Mouse (Mus musculus) testis, postnatal 10 days (tissue): Measurements from ENCODE around the gene Sf3a2.
"Not testable (repeated sequence)": the region's sequence is repeated elsewhere in the genome, so short reads cannot be mapped to it uniquely, and the experiment has no call there.

Experiments
- DNase-seq: peaks from one replicate; pipeline ENCODE4 v3.0.0; 2021; ENCODE audit warnings: low spot score

The Sf3a2 gene

DNA sequence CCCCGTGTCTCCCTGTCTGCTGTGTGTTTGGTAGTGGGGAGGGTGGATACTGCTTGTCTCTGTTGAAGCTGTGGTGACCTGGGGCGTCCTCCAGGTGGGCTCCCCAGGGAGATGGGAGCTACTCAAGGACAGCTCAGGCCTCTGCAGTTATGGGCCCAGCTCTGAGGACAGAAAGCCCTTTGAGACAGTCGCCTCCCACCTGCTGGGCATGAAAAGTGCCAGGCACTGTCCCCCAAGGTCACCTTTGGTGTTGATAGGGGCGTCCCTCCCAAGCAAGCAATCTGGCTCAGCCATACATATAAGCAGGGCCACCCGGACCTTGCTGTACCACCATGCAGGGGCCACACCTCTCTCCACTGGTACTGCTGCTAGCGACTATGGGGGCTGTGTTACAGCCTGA, 6.9 kb downstream of the Sf3a2 start, which contains the start of gene Amh:
Gene Amh (plus strand): TSS at position 328 of the 400 bp plus-strand sequence.
- peak; percentile 69 for DNase-seq

DNA sequence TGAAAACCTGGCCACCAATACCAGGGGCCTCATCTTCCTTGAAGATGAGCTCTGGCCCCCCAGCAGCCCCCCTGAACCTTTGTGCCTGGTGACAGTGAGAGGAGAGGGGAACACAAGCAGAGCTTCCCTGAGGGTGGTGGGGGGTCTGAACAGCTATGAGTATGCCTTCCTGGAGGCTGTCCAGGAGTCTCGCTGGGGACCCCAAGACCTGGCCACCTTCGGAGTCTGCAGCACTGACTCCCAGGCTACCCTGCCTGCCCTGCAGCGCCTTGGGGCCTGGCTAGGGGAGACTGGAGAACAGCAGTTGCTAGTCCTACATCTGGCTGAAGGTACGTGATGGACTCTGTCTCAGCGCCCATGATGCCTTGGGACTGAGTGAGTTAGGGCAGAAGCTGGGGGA, 7.3 kb downstream of the Sf3a2 start:
- no peak for DNase-seq

DNA sequence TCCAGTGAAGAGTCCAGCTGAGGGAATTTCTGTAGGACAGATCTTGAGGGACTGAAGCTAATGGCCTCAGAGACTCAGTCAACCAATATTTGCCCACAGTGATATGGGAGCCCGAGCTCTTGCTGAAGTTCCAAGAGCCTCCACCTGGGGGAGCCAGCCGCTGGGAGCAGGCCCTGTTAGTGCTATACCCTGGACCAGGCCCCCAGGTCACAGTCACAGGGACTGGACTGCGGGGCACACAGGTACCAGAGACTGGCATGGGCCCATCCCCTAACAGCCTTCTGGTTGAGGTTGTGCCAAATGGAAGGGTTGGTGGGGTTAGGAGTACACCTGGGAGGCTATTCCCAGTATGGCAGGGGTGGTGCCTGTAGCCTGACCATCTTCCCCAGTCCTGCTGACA, 7.9 kb downstream of the Sf3a2 start:
- DNase-seq: peak; percentile 96

DNA sequence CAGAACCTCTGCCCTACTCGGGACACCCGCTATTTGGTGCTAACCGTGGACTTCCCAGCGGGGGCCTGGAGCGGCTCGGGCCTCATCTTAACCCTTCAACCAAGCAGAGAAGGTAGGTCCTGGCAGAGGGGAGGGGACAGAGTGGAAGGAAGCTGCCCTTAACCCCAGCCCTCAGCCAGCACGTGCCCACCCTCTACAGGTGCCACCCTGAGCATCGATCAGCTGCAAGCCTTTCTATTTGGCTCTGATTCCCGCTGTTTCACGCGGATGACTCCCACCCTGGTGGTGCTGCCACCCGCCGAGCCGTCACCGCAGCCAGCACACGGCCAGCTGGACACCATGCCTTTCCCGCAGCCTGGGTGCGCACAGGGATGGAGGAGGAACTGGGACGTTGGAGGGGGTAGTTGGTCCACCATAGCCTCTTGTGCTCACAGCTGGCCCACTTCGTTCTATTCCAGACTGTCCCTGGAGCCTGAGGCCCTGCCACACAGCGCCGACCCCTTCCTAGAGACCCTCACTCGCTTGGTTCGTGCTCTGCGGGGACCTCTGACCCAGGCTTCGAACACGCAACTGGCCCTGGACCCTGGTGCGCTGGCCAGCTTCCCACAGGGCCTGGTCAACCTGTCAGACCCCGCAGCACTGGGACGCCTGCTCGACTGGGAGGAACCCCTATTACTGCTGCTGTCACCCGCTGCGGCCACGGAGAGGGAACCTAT, 8.5 kb downstream of the Sf3a2 start:
- no peak for DNase-seq

DNA sequence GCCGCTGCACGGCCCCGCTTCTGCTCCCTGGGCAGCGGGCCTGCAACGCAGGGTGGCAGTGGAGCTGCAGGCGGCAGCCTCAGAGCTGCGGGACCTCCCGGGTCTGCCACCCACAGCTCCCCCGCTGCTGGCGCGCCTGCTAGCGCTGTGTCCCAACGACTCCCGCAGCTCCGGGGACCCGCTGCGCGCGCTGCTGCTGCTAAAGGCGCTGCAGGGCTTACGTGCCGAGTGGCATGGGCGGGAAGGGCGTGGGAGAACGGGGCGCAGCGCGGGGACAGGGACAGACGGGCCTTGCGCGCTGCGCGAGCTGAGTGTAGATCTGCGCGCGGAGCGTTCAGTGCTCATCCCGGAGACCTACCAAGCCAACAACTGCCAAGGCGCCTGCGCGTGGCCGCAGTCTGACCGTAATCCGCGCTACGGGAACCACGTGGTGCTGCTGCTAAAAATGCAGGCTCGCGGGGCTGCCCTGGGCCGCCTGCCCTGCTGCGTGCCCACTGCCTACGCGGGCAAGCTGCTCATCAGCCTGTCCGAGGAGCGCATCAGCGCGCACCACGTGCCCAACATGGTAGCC, 9.1 kb downstream of the Sf3a2 start:
- DNase-seq: peak; percentile 78

DNA sequence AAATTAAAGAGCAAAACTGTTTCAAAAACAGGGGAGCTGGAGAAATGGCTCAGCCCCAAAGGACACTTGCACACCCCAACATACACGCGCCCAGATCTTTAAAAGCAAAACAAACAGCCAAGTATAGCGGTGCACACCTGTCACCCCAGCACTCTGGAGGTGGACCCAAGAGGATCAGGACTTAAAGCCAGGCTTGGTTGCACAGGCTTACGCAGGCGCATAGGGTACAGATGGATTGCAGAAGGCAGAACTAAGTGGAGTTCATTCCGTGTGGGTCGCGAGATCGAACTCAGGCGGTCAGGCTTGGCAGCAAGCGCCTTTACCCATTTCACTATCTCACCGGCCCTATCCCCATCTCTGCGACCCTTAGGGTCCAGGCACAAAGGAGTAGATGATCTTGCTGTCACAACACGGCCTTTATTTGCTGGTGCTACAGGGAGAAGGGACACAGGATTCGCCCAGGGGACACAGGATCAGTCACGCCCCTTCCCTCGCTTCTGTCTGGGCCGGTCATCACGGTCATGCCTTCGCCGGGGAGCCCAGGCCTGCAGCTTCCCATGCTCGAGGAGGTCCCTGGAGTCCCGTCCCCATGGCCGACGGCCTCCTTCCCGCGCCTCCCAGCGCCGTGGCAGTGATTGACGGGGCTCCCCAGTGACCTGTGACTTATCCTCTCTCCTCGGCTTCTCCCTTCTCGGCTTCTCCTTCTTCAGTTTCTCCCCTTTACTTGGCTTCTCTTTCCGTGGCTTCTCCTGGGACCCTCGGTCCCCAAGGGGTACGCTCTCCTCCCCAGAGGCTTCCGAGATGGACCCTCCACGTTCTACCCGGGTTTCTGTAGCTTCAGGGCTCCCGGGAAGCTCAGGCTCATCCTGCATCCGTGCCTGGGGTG, 10.3 kb downstream of the Sf3a2 start:
- no peak for DNase-seq

DNA sequence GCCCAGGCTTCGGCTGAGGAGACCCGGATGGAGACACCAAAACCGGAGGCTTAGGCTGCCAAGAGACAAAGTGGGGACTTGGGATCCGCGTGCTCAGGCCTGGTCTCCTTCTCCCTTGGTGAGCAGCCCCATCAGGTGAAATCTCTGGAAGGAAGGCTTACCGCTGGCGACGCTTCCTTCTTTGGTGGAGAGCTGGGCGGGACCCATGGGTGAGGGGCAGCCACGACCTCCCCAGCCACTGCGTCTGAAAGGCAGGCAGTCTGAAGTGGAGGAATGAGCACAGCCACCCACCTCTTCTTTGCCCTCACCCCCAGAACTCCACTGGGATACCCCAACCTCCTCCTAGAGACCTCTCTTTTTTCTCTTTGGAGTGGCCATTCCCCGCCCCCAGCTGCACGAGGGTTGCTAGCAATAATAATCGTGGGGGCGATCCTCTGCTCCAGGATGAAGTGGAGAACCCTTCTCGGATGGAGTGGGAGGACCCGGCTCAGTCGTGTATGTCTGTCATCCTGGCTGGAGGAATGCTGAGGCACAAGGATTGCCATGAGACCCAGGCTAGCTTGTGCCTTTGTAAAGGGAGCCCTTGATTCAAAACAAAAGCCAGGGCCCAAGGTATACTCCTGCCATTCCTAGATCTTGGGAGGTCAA, 11.1 kb downstream of the Sf3a2 start:
- no peak for DNase-seq

DNA sequence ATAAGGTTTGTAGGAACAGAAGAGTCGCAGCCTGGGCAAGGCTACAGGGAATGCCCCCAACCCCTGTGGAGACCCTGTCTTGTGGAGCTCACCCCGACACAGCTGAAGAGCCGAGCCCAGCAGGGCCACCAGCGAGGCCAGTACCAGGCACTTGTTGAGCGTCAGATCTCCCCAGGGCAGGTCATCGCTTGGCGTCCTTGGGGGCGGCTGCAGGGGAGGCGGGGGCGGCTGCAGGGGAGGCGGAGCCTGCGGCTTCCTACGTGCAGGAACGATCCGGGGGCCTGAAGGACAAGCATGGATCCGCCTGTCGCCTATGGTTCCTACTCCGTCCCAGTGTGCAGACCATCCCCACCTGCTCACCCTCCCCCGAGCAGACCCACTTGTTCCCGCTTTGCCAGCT, 12.1 kb downstream of the Sf3a2 start:
- DNase-seq: peak; percentile 78

DNA sequence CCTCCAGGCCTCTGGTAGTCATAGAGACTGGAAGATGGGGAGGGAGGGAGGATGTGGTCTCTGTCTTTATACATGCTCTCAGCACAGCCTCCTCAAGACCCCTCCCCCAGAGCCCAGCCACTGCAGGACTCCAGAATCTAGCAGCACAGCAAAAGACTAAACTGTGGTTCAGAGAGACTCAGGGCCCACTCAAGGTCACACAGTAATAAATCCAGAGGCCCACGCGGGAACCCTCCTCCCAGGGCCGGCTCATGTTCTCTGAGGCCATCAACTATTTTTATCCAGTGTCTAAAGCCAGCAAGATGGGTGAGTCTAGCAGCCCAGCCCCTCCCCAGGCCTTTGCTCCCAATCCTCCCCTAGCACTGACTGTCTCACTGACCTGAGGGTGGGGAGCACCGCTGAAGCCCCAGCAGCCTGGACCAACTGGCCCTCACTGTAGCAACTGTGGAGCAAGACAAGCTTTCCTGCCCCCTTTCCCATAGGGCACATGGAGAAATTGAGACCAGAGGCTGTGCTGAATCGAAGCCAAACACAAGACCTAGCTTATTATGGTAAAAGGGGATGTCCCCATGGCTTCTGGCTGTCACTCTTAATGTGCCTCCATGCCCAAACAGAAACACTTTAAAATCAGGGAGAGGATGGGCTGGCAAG, 14.5 kb downstream of the Sf3a2 start:
- no peak for DNase-seq

DNA sequence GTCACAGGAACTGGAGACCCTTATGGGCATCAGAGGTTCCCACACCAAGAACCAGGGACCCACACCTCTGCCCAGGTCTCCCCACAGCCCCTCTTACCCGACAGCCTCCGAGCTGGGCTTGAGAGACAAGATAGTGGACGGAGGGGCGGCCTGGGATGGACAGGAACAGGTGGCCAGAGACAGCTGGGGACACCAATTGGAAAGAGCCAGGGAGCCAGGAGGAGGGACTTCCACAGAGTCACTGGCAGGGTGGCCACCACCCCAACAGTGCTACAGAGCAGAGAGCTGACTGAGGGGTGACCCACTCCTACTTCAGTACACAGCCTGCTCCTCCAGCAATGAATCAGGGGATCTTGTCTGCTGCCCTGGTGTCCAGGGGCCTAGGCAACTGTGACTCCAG, 15.4 kb downstream of the Sf3a2 start, which contains the start of gene Jsrp1:
Gene Jsrp1 (minus strand): TSS at position 133 of the 400 bp plus-strand sequence.
- DNase-seq: no peak

DNA sequence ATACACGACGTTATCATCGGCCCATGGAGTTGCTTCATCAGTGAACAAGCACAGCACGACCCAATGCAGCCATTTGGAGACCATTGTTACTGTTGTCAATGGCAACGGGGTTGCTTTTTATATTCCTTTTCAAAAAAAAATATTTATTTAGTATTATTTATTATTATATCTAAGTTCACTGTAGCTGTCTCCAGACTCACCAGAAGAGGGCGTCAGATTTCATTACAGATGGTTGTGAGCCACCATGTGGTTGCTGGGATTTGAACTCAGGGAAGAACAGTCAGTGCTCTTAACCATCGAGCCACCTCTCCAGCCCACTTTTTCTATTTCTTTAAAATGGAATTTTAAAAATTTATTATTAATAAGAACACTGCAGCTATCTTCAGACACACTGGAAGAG, 16.8 kb downstream of the Sf3a2 start:
- no peak for DNase-seq

DNA sequence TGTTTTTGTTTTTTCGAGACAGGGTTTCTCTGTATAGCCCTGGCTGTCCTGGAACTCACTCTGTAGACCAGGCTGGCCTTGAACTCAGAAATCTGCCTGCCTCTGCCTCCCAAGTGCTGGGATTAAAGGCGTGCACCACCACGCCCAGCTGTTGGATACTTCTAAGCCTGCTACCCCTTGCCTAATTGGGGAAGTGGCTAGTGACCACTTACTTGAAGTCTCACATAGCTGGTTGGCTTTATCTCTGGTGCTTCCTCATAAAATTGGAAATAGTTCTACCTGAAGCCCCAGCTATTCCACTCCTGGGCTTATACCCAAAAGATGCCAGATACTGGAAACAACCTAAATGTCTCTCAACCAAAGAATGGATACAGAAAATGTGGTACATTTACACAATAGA, 18.3 kb downstream of the Sf3a2 start:
- not testable (repeated sequence) for DNase-seq

DNA sequence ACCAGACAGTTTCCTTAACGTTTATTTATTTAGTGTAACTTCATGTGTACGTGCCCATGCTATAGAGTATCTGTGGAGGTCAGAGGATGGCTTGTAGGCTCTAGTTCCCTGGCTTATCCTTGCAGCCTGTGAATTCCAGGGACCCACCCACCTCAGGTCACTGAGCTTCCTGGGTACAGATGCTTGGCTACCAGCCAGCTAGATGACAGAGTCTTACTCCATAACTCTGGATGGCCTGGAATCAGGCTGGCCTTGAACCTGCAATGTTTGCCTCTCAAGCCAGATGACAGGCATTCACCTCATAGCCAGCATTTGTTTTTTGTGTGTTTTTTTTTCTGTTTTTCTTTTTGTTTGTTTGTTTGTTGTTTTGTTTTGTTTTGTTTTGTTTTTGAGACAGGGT, 19.2 kb downstream of the Sf3a2 start:
- DNase-seq: no peak

DNA sequence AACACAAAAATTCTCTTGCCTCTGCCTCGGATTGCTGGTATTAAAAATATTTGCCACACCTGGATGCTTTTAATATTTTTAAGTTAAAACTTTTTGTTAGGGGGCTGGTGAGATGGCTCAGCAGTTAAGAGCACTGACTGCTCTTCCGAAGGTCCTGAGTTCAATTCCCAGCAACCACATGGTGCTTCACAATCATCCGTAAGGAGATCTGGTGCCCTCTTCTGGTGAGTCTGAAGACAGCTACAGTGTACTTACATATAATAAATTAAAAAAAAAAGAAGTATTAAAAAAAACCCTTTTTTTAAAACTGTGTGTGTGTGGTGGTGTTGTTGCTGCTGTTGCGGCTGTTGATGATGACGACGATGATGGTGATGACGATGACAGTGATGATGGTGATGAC, 20.0 kb downstream of the Sf3a2 start:
- DNase-seq: not testable (repeated sequence)

DNA sequence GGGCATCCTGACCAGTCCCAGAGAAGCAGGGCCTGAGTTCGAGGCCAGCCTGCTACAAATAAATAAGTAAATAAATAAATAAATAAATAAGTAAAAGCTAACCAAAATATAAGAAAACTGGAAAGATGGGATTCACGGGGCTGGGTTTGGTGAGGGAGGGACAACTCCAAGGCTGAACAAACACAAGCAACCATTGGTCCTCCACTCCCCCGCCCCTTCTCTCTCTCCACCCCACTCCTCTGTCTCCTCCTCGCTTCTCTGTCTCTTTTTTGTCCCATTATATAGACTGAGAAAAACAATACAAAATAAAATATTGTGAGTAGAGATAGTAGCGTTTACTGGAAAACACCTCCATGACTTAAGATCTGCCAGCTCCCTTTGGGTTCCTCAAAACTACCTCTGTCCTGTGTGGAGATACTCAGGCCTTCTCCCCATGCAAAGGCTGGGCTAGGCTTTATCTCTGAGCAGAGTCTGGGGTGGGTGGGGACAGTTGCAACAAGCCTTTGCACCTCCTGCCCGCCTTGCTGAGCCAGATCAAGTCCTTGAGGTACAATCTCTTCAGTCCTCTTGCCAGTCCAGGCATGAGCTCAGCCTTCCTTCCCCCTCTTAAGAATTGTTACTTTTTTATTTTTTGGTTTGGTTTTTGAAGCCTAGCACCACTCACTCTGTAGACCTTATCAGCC, 20.7 kb downstream of the Sf3a2 start:
- DNase-seq: no peak

DNA sequence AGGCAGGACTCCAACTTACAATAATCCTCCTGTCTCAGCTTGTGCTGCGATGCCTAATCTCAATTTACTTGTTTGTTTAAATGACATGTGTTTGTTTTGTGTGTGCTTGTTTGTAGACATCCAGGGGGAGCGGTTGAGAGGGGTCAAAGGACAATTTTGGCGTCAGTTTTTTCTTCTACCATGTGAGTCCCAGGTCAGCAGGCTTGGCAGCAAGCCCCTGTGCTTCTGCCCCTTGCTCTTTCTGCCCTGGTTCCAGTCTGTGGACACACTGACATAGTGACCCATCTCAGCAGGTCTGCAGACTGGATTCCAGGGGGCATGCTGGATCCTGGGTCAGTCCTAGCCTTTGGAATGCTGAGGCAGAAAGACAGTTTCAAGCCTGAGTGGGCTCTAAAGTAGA, 21.4 kb downstream of the Sf3a2 start:
- no peak for DNase-seq

DNA sequence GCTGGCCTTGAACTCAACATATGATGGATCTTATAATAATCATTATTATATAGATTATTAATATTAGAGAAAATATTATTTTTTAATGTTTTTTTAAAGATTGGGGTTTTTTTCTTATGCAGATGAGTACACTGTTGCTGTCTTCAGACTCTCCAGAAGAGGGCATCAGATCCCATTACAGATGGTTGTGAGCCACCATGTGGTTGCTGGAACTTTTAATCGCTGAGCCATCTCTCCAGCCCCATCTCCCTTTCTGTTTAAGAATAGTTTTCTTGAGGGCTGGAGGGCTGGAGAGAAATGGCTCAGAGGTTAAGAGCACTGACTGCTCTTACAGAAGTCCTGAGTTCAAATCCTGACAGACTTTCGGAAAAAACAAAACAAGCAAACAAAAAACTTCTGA, 24.0 kb downstream of the Sf3a2 start:
- DNase-seq: no peak

DNA sequence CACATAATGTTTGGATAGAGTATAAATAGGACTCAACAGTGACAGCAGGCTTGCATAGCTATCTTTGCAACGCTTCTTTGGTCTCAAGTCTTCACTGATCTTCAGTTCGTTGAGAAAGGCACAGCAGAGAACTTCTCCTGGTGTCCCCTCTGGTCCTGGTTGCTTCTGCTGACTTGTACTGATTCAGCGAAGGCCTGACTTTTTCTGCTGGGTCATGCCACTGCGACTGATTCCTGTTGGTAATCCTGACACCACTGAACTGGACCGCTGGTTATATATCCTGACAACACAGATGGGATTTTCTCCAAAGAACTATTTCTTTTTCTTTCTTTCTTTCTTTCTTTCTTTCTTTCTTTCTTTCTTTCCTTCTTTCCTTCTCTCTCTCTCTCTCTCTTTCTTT, 24.5 kb downstream of the Sf3a2 start:
- DNase-seq: no peak

DNA sequence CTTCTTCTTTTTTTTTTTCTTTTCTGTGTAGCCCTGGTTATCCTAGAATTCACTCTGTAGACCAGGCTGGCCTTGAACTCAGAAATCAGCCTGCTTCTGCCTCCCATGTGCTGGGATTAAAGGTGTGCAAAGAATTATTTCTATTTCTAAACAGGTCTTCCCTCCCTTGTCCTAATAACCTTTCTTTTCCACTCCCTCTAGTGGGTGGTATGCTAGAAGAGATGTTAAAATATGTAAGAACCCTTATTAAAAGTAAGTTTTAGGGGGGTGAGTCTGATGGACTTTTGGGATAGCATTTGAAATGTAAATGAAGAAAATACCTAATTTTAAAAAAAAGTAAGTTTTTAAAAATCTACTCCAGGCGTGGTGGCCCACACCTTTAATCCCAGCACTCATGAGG, 25.3 kb downstream of the Sf3a2 start:
- no peak for DNase-seq

DNA sequence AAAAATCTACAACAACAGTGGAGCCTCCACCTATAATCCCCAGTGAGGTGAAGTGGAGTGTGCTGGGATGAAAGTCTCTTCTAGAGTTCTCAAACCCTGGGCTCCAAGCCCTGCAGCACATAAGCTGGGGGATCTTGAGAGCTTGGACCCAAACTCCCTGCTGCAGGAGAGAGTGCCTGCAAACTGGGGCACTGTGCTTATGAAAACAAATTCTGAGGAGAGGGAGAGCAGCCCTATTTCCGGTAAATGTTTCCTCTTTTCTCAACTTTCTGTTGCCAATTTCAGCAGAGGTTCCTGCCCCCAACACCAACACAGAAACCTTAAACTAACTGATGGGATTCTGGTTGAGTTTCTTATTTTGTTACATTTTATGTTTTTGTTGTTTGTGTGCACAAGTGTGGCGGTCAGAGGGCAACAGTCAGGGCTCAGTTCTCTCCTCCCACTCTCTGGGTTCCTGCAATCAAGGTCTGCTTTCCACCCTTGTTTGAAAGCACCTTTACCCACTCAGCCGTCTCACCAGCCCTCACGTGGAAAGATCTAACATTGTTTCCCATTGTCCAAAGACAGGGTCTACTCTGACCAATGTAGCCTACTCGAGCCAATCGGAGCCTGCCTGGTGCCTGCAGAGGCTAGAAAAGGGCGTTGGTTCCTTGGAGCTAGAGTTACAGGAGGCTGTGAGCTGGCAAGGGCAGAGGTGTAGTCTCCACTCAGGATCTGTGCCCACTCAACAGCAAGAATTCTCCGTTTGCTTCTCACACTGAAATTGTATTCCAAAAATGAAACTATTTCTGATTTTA, 26.0 kb downstream of the Sf3a2 start:
- DNase-seq: no peak

DNA sequence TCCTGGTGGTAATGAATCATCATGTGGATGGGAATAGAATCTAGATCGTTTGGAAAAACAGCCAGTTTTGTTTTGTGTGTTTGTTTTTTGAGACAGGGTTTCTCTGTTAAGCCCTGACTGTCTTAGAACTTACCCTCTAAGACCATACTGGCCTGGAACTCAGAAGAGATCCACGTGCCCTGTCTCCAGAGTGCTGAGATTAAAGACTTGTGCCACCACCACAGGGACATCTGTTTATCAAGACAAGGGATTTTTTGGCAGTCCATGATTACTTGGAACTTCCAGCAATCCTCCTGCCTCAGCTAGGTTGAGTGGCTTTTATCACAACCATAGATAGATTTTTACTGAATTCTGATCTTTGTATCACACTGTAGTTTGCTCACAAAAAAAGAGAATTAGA, 26.8 kb downstream of the Sf3a2 start:
- DNase-seq: no peak
